Mouse (Mus musculus) liver, adult 2 months (tissue): ENCODE measurements around the gene Ap1b1.

Experiments used
- CTCF ChIP-seq: fragments of 200-500 bp; IDR thresholded peaks from 2 replicates; pipeline ENCODE4 v1.5.1; 2011; ENCODE audit warnings: low read depth, low read length, control low read depth
- POLR2A ChIP-seq: fragments of 200-500 bp; IDR thresholded peaks from 2 replicates; pipeline ENCODE4 v1.6.1; 2011; ENCODE audit warnings: low read length, control low read depth; ENCODE audit not compliant: insufficient read depth; ENCODE audit errors: extremely low read depth

- TF ChIP-seq CTCF = no peak
- no peak for TF ChIP-seq POLR2A
Observed at GRCm38 (mm10) chr11:4984799-4985198, 1.8 kb upstream of the Ap1b1 start.
